Mouse (Mus musculus): ENCODE measurements around the gene Pde4d.

Pde4d gene

GRCm38 (mm10) chr13:109491829-109492228 lies 1042.1 kb downstream of the Pde4d start:
- DNase-seq (ENCODE audit: low spot score in 2 of 2), result no peak

DNA sequence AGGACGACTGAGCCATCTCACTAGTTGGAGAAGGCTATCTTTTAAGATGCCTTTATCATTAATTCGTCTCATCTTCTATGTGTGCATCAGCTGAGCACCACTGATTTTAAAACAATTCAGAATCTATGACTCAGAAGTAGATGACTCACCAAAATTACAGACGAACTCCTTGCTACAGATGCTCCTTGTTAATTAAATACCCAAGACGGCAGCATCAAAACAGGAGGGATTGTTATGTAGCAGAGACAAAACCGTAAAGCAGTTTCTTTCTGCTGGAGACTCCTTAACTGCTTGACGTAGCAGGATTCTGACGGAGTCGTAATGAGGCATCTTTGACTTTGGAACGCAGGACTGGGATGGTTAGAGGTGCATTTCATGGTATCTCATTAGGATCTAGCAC lies 1050.6 kb downstream of the Pde4d start:
- no peak for DNase-seq (ENCODE audit: low spot score in 2 of 2)

DNA sequence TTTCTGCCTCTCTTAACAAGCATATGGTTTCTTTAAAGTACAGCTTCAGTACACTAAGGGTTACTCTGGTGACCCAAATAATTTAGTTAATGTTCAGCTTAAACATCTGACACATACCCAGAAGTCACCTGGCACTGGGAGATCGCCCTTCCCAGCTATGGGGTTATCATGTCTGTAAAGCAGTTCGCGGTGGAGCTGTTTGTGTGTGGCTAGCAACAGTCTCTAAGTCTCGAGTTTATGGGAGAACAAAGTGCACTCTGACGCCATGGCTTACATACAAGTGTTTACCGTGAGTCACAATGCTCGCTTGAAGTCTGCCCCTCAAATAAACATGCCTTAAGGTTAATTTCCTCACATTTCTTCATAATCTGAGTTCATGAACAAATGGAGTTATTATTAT lies 1053.0 kb downstream of the Pde4d start:
- DNase-seq (ENCODE audit: low spot score in 2 of 2), result no peak

DNA sequence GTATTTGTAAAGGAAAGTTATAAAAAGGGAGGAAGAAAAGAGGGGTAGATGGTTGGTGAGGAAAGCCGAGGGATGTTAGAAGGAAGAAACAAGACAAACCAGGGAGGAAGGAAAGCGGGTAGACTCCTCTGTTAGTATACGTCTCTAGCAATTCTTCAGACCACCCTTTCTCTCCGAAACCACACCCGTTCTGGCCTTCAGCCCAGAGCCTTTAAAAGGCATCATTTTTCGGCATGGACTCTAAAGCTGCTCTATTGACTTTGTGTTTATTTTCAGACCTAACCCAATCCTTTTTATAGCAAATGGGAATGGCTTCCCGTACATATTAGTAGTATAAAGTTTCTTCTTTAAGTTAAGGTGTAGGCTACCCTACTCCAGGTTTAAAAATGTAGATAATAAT lies 1057.0 kb downstream of the Pde4d start:
- DNase-seq (ENCODE audit: low spot score in 2 of 2), result no peak

- no peak for DNase-seq (ENCODE audit: low spot score in 2 of 2)
Observed at GRCm38 (mm10) chr13:109508472-109508871, 1058.7 kb downstream of the Pde4d start.

GRCm38 (mm10) chr13:109518194-109518593 lies 1068.4 kb downstream of the Pde4d start:
- no peak for DNase-seq (ENCODE audit: low spot score in 2 of 2)

DNA sequence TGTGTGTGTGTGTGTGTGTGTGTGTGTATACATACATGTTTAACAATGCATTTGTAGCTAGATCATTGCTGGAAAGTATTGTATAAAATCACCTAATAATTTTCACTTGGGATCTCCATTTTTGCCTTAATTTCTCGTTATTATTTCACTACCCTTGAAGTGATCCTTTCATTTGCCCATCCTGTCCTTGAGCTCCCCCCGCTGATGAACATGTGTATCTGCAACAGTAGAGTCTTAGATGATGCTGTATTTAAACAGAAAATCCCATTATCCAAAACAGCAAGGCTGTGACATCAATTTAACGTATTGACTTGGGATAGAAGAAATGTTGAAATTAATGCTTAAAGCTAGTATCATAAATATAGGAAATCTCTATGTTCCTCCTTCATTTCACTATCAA lies 1069.7 kb downstream of the Pde4d start:
- no peak for DNase-seq (ENCODE audit: low spot score in 2 of 2)

- no peak for DNase-seq (ENCODE audit: low spot score in 2 of 2)
Observed at GRCm38 (mm10) chr13:109519966-109520646, 1070.4 kb downstream of the Pde4d start.

- no peak for DNase-seq (ENCODE audit: low spot score in 2 of 2)
Observed at GRCm38 (mm10) chr13:109533838-109534523, 1084.2 kb downstream of the Pde4d start.

DNA sequence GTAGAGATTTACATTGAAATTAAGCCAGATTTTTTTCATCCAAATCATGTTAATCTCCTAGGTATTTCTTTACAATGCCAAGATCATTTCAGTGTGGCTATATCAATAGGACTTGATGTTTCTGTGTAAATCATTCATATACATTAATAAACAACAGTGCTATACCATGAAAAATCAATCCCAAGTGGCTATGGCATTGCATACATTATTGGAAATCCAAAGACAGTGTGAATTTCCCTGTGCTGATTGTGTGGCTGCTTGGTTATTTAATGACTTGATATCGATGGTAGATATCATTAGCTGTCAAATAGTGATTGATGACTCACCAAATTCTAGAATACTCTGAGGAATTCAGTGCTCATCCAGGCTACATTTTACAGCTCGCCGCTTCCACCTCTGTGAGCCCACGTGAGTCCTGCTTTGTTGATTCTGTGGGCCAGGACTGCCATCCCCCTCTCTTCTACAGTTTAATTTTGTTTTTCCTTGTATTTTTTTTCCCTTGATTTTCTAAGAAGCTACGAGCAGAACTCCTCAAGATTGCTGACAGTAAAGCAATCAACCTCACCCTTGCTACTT lies 1085.0 kb downstream of the Pde4d start:
- no peak for DNase-seq (ENCODE audit: low spot score in 2 of 2)

- DNase-seq (ENCODE audit: low spot score in 2 of 2), result no peak
Observed at GRCm38 (mm10) chr13:109536636-109537035, 1086.9 kb downstream of the Pde4d start.

- no peak for DNase-seq (ENCODE audit: low spot score in 2 of 2)
Observed at GRCm38 (mm10) chr13:109539371-109539770, 1089.6 kb downstream of the Pde4d start.

- DNase-seq (ENCODE audit: low spot score in 2 of 2), result no peak
Observed at GRCm38 (mm10) chr13:109544646-109545045, 1094.9 kb downstream of the Pde4d start.

DNA sequence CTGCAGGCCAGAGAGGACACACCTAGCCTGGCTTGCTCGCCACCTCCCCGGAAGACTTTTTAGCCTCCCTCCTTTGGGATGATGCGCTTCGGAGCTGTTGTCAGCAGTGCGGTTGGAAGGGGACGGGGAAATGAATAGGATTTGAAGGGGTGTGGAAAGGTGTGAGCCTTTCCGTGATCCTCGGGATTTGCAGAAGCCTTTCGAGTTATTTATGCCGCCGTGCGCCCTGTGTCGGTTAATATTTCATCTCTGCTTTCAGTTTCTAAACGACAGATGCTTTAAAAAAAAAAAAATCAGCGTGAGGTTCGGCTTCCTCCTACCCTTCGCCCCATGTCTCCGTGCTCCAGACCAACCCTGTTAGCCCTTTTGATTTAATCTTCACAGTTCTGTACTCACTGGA lies 1096.6 kb downstream of the Pde4d start:
- DNase-seq (ENCODE audit: low spot score in 2 of 2), result no peak

GRCm38 (mm10) chr13:109547006-109547587 lies 1097.3 kb downstream of the Pde4d start:
- no peak for DNase-seq (ENCODE audit: low spot score in 2 of 2)

DNA sequence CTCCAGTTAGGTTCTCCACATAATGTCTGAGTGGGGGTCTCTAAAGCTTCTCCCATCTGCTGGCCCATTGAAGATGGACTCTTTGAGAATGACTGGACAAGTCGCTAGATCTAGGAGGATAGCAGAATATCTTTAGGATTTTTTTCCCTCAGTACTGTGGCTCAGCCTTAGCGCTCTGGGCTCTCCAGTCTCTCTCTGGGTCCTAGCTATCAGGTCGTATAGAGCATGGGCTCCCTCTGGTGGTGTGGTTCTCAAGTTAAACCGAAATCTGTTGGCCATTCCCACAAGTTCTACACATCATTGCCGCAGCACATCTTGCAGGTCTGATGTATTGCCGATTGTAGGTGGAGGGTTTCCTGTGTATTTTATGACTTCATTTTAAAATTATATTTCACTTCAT lies 1098.0 kb downstream of the Pde4d start:
- DNase-seq (ENCODE audit: low spot score in 2 of 2), result peak; percentile 30 to 50

DNA sequence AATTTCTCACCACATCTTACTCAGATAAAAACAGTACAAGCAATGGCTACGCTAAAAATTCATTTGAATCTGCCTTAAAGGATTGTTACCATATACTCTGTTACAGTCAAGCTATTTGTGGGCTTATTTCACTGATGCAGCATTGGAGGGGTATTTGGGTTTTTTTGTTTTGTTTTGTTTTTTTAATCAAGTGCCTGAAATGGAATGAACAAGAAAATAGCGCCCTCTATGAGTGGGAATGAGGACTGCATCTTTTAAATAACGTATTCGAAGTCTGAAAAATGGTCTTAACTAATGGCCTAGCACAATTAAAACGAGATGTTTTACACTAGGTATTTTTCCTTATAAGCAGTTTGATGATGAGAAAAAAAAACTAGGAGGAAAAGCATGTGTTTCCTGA lies 1098.5 kb downstream of the Pde4d start:
- no peak for DNase-seq (ENCODE audit: low spot score in 2 of 2)

- no peak for DNase-seq (ENCODE audit: low spot score in 2 of 2)
Observed at GRCm38 (mm10) chr13:109548771-109549555, 1099.2 kb downstream of the Pde4d start.

- no peak for DNase-seq (ENCODE audit: low spot score in 2 of 2)
Observed at GRCm38 (mm10) chr13:109551836-109552235, 1102.1 kb downstream of the Pde4d start.

DNA sequence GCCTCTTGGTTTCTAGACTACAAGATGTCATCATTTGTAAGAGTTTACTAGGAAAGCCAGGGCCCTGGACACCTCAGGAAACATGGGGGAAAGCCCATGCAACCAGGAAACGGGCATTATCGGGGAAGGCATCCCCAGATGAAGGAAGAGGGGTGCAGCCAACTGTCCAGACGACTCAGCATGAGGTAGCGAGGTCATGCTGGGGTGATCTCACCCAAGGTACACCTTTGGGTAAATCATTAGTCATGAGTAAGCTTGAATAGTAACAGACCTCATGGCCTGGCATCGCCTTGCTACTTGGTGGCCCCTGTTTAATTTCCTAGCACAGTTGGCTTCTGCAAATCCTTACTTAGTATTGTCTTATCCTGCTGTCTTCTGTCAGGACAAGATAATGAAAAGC lies 1105.8 kb downstream of the Pde4d start:
- no peak for DNase-seq (ENCODE audit: low spot score in 2 of 2)

GRCm38 (mm10) chr13:109556853-109557252 lies 1107.1 kb downstream of the Pde4d start:
- no peak for DNase-seq (ENCODE audit: low spot score in 2 of 2)

Data from urinary bladder, adult 18-20 months (tissue).